Mouse (Mus musculus) testis, adult 2 months (tissue): Measurements from ENCODE around the gene Enoph1.

Experiments used
- CTCF ChIP-seq: fragments of 200-500 bp; IDR thresholded peaks from 2 replicates; pipeline ENCODE4 v1.5.1; 2012; ENCODE audit warnings: low read depth, mild to moderate bottlenecking, inconsistent platforms, low read length, moderate library complexity; ENCODE audit not compliant: control insufficient read depth, insufficient read depth, insufficient replicate concordance
- POLR2A ChIP-seq: fragments of 200-500 bp; IDR thresholded peaks from 2 replicates; pipeline ENCODE4 v1.6.1; 2012; ENCODE audit warnings: low read depth, mild to moderate bottlenecking, inconsistent platforms, low read length, moderate library complexity; ENCODE audit not compliant: control insufficient read depth

DNA sequence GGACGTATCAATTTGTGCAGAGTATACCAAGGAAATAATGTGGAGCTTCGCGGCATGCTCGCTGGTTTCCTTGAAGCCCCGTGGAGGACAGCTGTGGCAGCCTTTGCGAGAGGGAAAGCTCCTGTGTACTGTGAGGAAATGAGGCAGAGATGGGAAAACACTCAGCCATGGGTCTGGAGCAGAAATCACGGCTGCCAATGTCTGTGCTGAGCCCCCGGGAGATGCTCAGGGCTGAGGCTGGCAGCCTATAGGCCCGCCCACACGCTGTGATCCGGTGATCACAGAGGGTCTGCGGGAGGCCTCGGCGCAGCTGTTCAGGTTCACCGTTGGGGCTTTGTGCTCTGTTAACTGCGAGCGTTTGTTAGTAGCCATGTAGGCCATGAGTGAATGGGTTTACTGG is 51.8 kb downstream of the Enoph1 start:
- TF ChIP-seq CTCF (no peak), POLR2A (no peak)
